Mouse (Mus musculus) heart, adult 18-20 months (tissue): ENCODE data around the gene Dbi. TPM values are rescaled to one million over a fixed set of nuclear protein-coding genes. Genes with fewer than 3 reads are reported as not detected.

Experiments
- DNase-seq, 2 experiments: peaks; one replicate each; pipeline ENCODE4 v3.0.0; 2021 to 2022; ENCODE audit warnings: mixed read lengths in 1 of 2
- total RNA-seq, 2 experiments: library from RNA; stranded (reverse); gene quantifications; 2 replicates each; pipeline ENCODE4 v1.2.3; 2021

Dbi gene
- total RNA-seq, 2 experiments from 2014 or later = 307 to 318 TPM

DNA sequence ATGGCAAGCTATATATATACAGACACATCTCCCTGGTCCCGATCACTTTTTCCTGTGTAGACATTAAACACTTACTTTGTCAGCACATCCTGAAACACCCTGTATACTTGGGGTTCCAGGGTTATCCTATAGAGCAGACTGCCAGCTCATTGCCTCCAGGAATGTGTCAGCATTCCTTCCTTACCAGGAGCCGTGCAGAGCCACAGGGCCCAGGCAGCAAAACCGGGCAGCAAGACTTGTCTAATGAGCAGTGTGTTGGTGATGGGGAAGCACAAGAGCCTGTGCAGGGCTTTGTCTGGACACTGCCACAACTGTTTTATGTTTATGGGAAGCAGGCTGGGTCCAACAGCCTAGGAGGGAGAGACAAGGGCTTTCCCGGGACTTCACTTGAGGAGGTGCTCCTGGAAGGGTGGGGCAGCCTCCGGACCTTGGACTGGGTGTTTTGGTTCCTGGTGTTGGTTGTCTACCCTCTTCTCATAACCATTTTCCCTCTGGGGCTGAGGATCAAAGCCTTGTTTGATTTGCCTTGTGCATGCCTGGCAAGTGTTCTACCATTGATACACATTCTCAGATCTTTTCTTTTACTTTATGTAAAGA lies 36.9 kb downstream of the Dbi start:
- DNase-seq = no peak

DNA sequence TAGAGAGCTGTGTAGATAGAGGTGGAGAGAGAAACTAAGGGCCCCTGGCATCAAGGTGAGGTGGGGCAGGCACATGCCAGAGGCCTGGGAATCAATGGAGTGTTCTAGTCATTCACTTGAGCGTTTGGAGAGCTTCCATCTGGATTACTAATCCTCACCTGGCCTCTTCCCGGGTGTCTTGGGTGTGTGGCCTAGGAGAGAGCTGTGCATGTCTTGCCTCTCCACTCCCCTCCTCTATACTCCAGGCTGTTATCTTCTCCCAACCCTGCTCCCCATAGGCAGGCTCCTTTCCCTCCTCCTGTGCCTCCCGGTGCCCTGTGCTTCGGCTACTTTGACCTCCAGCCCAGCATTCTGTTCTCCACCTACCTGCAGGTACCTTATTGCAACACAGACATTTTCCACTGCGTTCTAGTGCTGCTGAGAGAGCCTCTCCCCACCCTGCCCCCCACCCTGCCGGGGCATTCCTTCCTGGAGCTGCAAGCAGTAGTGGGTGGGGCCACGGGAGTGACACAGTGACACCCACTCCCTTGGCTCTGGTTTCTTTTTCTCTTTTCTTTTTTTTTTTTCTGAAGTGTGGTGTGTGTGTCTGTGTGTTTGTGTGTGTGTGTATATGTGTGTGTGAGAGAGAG lies 37.8 kb downstream of the Dbi start:
- no peak for DNase-seq

DNA sequence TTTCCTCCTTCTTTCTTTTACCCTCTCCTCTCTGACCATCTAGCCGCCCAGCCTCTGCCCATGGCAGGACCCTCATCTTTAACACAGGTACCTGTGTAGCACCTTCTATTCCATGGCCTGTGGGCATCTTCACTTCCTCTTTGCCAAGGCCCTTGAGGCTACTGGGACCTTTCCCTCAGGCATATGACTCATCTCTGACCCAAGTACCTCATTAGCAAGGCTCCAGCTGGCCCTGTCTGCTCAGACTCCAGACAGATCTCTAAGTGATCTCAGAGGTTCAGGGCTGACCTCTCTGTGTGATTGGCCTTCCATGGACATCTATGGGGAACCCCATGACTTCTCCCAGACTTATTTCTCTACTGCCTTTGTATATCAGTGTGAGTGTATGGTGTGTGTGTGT lies 40.2 kb downstream of the Dbi start:
- no peak for DNase-seq

DNA sequence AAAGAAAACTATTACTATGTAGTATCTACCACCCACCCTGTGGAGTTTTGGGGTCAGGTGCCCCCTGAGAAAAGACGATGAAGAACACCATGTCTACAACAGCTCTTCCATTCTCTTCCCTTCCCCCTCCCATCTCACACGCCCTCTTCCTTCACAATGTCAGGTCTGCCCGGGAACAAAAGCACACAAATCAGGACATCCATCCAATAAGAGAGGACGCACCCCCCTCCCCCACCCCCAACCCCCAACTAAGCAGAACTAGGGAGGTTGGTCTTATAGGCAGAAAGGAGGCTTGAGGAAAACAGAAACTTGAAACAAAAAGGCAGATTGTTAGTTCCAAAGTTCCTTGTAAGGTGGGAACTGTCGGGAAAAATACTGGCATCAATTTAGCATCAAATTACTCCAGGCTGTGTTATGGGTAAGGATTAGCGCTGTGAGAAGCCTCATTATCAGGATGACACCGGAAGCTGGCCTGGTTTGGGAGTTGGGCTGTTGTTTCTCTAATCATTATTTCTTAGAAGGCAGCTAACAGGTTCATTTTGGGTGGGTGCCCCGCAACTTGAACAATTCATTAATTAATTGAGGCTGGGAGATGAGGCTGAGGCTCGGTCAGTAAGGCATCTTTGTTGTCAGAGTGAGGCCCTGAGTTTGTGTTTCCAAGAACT lies 43.0 kb downstream of the Dbi start:
- no peak for DNase-seq

DNA sequence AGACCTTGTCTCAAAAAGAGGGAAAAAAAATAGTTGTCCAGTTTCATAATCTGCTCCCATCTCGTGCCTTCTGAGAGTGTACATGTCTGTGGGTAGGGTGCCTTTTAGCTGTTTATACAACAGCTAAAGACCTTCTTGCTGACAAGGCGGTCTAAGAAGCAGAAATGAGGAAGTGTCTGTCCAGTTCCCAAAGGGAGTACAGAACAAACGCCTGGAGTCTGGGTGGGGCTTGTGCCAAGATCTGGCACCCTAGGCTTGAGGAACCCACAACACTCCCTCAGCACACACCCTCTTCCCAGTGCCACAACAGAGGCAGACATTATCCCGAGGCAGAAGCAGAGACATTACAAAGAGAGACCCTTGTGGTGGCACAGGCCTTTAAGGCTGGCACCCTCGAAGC lies 45.4 kb downstream of the Dbi start:
- DNase-seq = peak; percentile 26 to 76

DNA sequence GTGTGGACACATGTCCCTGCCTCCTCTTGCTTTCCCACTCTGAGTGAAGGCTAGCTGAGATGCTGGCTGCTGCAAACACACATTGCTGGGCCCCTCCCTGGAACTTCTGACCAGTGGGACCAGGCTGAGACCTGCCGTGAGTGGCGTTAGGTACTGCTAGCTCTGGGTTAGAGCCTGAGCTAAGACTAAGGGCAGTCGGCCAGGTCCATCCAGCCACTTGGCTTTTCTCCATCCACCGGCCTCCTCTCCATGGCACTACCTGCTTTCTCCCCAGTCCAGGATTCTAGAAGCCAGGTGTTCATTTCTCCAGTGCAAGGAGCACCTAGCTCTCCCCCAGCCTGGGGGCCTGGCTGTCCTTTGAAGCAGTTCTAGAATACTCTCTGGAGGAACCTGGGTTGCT lies 45.9 kb downstream of the Dbi start:
- peak in 1 of 2 experiments; percentile 37 for DNase-seq

DNA sequence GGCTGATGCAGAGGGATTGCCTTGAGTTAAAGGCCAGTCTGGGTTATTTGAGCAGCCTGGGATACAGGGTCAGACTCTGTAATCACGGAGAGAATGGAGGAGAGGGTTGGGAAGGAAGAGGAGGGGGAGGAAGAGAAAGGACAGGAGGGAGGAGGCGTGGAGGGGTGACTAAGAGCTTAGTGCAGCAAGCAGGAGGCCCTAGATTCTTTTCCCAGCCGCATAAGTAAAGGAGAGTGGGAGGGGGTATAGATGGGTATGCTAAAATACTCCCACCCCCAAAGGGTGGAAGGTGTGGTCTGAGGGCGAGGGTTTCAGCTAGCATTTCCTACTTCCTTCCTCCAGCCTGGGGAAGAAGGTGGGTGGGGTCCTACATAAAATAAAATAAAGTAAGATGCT lies 46.6 kb downstream of the Dbi start:
- DNase-seq = peak in 1 of 2 experiments; percentile 19

DNA sequence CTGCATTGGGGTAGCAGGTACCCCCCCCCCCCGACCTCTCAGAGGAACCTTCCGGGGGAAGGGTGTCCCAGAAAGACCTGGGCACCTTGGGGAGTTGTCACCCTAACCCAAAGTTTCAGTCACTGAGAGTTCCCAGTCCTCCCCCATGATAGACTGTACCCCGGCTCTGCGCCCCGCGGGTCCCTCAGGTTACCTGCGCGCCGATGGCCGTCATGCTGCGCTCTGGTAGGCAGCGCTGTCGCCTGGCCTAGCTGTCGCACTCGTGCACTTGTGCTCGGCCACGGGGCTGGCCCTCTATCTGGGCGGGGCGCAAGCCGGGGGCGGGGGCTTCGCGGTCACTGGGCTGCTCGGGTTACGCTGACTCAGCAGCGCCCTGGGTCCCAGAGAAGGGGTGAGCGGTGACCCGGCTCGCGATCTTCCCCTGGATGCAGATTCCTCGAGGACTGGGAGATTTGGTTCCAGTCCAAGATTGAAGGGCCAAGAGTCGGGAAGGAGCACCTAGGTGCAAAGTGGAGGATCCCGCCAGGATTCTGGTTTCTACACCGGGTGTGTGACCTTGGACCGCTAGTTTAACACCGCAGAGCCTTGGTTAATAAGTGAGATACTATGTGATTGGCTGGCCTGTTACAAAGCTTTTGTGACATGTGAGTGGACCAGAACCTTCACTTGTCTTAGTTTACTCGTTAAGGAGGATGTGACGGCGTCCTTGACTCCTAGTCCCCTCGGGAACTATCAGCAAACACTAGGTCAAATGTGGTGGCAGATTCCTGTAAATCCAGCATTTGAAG lies 47.2 kb downstream of the Dbi start, which contains the start of gene Tmem37:
Tmem37 (minus strand) TSS at position 556 of the 788 bp plus-strand sequence.
- DNase-seq = peak; percentile 77 to 85

DNA sequence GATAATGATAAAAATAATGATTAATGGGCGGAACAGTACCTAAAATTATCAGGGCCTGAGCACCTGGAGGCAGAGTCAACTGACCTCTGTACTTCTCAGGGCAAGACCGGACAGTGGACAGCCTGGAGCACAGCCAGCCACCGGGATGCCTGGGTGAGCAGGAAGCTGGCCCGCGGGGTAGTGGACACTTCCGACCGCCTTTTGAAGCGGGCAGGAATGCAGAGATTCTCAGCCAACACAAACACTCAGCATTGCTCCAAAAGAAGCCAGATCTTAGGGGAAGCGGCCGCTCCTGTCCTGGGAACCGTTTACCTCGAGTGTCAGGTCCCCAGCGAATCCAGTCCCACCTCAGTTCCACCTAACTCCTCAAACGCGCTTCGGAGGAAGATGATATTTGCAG lies 48.0 kb downstream of the Dbi start:
- DNase-seq = peak; percentile 50 to 57

DNA sequence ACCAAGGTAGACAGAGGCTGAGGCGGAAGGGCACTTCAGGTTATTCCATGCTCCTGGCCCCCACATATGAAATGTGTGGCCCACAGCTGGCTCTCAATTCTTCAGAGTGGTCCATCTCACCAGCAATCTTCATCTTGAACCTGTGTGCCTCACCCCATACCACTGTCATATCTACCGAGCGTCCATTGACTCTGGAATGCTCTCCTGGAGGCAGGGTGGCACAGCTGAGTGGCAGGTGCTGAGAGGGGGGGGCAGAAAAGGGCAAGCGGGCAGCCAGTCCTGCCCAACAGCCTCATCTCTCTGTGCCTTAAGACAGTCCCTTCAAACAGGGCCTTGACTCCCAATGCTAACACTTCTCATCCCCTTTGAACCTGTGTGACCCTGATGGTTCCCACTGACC lies 49.7 kb downstream of the Dbi start:
- DNase-seq = no peak

DNA sequence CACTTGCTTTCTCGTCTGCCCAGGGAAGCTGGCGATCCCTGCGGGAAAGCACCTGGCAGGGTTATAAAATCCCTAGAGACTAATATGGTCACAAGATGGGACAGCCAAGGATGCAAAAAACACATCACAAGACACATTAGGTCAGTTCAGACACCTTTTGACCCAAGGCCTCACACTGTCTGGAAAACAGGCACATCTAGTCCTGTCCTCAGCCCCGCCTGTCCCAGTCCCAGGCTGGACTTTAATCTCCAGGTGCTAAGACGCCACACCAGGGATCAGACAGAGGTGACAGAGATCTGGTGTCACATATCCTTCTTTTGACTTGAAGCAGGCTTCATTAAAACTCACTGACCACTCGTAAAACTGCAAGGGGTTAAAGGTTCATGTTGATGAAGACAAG lies 50.7 kb downstream of the Dbi start:
- DNase-seq = no peak

DNA sequence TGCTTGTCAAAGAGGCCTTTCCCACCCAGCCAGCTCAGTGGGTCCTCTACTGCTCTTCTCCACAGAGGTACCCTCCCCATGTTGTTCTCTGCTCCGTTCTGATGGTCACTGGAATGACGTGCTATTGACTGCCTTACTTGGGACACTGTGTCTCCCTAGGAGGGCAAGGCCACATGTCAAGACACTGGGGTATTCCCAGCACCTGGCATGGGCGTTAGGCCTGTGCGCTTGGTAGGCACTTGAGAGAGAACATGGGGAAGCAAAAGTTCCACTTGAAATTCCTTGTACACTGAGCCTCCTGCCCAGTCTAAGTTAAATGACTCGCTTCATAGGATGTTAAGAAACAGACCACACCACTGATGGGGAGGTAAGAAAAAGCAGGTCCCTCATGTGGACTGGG lies 51.8 kb downstream of the Dbi start:
- no peak for DNase-seq

DNA sequence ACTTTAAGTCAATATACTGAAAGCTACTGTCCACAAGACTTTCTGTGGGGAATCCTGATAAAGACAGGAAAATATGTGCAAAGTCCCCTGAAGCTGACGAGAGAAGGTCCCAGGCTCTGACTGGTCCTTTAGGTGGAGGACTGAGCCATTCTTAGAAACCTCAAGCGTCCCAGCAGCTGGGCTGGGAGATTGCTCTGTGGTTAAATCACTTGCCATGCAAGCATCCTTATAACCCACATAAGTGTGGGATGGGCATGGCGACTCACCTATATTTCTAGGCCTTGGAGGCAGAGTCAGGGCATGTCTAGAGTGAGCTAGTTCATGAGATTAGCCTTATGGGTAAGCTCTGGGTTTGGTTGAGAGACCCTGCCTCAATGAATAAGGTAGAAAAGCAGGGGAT lies 54.3 kb downstream of the Dbi start:
- no peak for DNase-seq

DNA sequence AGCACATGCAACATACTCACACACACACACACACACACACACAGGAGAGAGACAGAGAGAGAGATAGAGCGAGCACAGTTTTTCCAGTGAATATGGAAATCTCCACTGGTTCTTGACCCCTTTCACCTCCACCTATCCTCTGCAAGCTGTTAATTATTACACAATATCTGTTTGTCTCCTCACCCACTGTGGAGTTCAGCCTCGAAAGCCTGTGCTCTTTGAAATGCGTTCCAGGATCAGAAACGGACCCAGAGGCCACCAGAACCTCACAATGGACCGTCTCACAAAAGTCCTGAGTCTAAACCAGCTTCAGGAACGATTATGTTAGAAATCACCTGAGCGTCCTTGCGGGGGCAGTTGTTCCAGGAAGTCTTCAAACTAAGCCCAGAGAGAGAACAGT lies 54.7 kb downstream of the Dbi start:
- no peak for DNase-seq

DNA sequence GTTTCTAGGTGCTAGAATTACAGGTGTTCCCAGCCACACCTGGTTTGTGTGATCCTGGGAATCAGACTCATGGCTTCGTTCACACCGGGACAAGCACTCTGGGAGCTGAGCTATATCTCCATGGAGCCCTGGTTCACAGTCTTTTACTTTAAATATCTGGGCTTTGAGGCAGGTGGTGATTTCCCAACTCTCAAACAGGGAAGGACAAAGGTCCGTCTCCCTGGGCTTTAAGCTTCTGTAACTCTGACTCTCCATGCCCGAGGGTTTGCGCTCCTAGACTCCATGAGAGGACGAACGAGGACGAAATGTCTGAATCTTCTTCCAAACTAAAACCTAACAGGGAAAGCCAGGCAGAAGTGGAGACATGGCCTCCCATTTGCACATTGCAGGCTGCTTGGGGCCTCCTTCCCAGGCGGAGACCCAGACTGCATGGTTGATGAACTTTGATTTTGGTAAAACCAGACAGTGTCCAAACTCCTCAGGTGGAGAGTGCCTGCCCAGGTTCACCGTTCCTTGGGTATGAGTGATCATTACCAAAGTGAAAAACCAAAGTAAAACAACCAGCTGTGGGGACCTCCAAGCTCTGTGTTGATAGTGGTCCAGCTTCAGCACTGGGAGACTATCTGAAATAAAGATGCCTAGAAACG lies 56.7 kb downstream of the Dbi start:
- no peak for DNase-seq

Other genes starting within 250 kb of the Dbi start
- gene Tmem177, start 207.9 kb downstream of the Dbi start, total RNA-seq = 10 to 100 TPM in 1 of 2 experiments, 1 to 10 TPM in 1; 9.9 to 10.7 TPM
- not detected for gene Cfap221, start 123.8 kb downstream of the Dbi start, total RNA-seq
- under 1 TPM in 1 of 2 experiments, not detected in 1; 0.21 TPM for gene Sctr, start 114.2 kb downstream of the Dbi start, total RNA-seq
- 1 to 10 TPM; 7.0 to 8.0 TPM for gene Tmem37, start 47.0 kb downstream of the Dbi start, total RNA-seq
- 1 to 10 TPM; 6.2 to 6.4 TPM for gene 3110009E18Rik, start 109 bp upstream of the Dbi start, total RNA-seq
- gene Steap3, start 151.6 kb upstream of the Dbi start, total RNA-seq = 10 to 100 TPM; 25.5 to 26.5 TPM
- gene C1ql2, start 219.5 kb upstream of the Dbi start, total RNA-seq = not detected